Mouse (Mus musculus) cerebellum, adult (tissue): ENCODE measurements at regions not wholly inside any gene's neighbourhood (a gene's known extent, or its start where the extent isn't known, plus 50 kb on each side); places are given as distances from the start of the nearest gene placed in this dataset.

Source experiments
- ATAC-seq: cut with Nextera tagmentation; 2 replicates; pipeline ENCODE4 v1.9.2; 2017; ENCODE audit warnings: mild to moderate bottlenecking, moderate library complexity, mixed read lengths; ENCODE audit not compliant: insufficient number of reproducible peaks, low FRiP score, low TSS enrichment

GRCm38 (mm10) chr7:37208305-37208704, 510.4 kb downstream of the Tshz3 start:
- ATAC-seq = no peak

DNA sequence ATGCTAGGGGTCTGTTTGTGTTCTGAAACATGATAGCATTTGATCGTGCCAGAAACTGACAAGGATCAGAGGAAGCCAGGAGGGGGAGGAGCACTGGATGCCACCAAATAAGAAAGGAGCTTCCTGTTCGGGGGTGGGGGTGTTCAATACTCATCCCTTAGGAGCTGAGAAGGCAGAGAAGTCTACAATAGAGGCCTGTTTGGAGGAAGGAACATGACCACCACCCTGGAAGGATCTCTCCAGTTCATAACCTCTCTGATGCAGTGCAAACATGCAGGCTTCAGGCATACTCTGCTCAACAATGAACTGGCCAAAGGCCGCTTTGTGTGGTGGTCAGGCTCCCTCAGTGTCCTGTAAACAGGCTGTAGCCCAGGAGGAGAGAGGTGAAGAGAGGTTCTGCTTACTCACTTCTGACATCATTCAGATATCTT, 515.8 kb downstream of the Tshz3 start:
- ATAC-seq = no peak

- no peak for ATAC-seq
These were observed 517.6 kb downstream of the Tshz3 start for GRCm38 (mm10) chr7:37215498-37215897.

- ATAC-seq = no peak
These were observed 522.6 kb downstream of the Tshz3 start for GRCm38 (mm10) chr7:37220476-37220875.

DNA sequence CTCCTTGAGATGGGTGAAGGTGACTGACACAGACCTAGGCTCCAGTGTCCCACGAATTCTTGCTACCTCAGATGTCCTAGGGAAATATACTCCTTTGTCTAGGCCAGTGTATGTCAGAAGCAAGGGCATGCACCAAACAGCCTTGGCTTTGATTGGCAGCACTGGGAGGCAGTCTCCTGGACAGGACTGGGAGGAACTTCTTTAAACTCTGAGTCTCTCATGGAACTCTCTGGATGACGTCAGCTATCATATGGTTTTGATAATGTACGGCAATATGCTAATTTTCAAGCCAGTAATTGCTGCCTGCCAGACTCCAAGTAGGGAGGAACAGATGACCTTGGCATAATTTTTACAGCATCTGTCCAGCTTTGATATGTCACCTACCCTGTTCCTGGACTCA, 528.5 kb downstream of the Tshz3 start:
- ATAC-seq = no peak

DNA sequence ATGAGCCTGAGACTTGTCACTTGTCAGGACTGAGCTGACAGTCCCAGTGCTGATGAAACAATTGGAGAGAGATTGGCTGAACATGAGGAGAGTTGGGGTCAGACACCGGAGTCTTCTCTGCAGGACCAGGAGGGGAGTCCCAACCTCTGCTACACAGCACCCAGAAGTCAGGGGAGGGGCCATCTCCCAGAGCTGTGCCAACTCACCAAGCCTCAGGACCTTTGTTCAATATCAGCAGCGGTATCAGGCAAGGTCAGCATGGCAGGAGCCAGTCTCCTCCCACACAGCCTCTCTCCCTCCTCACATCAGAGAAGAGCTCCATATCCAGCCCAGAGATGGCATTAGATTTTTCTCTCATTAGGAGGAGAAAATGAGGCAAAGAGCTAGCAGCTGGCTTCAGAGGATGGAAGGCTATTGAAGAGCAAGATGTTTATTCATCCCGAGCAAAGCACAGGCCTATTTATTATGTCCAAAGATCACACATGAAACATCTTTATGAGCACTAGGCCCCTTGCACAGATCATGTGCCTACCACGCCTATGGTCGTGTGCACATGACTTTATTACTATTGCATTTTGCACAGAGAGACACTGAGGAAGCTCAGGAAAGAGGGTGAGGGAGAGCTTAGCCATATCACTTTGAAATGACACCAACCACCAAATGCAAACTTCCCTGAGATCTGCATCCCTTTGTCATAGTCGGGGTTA, 532.9 kb downstream of the Tshz3 start:
- ATAC-seq = no peak

- no peak; the same call in 1 of the 2 replicates for ATAC-seq
These were observed 532.6 kb downstream of the Zfp536 start for GRCm38 (mm10) chr7:37240832-37241231.

- no peak for ATAC-seq
These were observed 531.7 kb downstream of the Zfp536 start for GRCm38 (mm10) chr7:37241781-37242180.

- no peak for ATAC-seq
These were observed 531.0 kb downstream of the Zfp536 start for GRCm38 (mm10) chr7:37242476-37242875.

DNA sequence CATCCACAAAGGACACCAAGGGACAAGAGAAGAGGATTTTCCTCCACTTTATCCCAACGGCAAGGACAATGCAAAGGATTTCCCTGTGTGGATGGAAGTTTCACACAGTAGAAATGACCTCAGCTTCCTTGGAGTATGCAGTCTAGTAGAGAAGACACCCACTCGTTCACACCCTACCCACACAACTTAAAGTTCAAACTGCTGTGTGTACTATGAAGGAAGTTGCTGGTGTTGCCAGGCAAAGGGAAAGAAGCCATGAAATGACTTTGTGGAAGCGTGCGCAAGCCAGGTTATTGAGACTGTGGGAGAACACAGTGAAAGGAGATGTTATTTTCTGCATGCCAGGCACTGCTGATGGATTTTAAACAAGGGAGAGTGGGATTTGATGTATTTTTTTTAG, 527.3 kb downstream of the Zfp536 start:
- no peak for ATAC-seq

- no peak for ATAC-seq
These were observed 519.0 kb downstream of the Zfp536 start for GRCm38 (mm10) chr7:37254431-37254830.

DNA sequence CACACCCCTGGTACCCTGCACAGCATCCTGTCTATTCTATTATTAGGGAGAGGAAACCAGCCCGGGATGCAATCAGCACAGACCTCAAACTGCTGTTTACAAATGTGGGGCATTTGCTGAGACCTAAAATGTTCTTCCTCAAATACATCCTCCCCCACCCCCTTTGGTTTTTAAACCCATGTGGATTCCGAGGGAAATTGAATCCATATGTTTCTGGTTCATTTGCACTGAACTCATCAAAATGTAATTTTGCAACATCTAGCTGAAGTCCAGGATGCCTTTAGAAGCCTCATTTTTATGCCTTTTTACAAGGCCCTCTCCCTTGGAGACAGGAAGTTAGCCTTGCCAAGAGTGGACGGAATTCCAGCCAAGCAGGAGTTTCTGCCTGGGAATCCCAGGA, 517.6 kb downstream of the Zfp536 start:
- ATAC-seq = no peak

- ATAC-seq = no peak
These were observed 514.1 kb downstream of the Zfp536 start for GRCm38 (mm10) chr7:37259293-37259692.

DNA sequence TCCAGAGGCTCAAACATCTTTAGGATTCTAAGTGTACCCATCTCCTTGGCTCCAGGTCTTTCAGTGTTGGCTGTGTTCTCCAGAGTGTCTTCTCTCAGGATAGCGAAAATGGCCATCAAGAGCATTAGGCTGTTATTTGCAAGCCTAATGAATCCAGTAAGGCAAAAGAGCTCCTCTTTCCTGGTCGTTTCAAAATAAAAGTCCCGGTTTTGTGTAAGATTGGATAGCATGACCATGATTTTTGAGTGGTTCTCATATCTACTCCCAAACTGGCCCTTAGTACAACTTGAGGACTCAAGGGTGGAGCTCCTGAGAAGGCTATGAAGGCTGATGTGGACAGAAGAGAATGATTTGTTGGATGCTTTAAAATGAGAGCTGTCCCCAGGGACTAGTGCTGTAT, 510.6 kb downstream of the Zfp536 start:
- ATAC-seq = no peak

DNA sequence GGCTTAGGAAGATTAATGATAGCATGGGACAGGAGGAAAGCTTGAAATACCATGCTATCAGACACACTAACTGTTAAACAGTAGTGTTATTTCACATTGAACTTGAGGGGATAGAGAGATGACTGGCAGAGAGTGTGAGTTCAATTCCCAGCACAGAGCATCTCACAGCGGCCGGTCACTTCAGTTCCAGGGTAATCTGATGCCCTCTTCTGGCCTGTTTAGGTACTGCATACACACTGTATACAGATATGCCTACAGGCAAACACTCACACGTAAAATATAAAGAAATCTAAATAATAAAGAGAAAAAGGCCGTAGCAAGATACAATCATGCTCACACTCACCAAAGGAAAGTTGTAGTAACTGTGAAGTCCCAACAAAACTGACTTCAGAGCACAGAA, 506.0 kb downstream of the Zfp536 start:
- ATAC-seq = no peak

DNA sequence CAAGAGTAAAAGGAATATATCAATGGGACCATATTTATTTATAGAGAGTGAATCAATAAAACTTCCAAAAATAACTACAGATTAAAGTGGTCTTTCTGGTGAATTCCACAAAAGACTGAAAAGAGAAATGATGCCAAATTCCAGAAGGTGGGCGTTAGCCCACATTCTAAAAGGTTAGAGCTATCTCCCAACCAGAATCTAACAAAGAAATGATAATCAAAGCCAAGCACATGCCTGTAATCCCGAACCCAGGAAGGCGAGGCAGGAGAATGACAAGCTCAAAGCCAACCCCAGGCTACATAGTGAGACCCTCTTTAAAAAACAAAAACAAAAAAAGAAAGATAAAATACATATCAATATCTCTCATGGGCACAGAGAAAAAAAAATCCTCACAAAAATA, 502.6 kb downstream of the Zfp536 start:
- no peak for ATAC-seq

DNA sequence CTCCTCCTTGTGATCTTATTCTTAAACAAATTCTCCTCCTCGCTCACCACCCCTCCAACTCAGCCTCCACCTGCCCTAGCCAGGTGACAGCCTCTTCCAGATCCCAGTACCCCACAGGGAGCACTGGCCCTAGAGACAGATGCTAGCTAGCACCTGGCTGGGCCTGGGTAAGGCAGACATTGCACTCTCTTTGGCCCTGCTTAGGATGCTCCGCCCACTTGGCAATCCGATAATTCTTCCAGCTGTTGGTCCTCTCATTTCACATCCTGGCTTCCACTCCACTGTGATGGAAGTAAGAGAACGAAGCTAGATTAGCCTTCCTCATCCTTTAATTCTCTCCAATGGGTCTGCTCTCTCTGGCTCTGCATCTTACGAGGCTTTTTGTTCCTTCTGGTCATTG, 483.4 kb downstream of the Zfp536 start:
- ATAC-seq = no peak

DNA sequence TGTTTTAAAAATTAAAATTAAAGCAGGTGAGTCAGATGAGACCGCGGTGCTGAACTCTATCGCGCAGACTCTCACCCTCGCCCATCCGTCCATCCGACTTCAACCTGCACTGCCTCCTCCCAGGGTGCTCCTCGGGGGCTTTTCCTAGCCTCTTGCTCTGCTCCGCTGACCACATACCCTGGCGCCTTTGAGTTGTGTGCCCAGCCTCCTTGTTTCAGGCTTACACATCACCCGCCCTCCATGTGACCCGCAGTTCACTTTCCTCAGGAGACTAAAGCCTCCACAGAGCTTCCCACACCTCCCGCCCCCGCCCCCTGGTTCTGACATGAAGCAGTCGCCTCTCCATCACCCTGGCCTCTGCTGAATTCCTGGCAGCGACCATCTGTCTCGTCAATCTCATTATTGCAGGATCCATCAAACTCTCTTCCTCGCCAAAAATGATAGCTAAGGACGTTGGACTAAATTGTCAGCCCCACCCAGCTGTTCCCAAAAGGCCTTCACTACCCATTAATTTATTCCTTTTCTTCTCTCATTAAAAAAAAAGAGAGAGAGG, 482.9 kb downstream of the Zfp536 start:
- no peak for ATAC-seq

- no peak for ATAC-seq
These were observed 481.7 kb downstream of the Zfp536 start for GRCm38 (mm10) chr7:37291726-37292125.

- ATAC-seq = no peak
These were observed 480.9 kb downstream of the Zfp536 start for GRCm38 (mm10) chr7:37292554-37292953.

GRCm38 (mm10) chr7:37298888-37299287, 474.6 kb downstream of the Zfp536 start:
- no peak for ATAC-seq

- ATAC-seq = no peak
These were observed 468.0 kb downstream of the Zfp536 start for GRCm38 (mm10) chr7:37305463-37305862.
